In the genomic region with DNA sequence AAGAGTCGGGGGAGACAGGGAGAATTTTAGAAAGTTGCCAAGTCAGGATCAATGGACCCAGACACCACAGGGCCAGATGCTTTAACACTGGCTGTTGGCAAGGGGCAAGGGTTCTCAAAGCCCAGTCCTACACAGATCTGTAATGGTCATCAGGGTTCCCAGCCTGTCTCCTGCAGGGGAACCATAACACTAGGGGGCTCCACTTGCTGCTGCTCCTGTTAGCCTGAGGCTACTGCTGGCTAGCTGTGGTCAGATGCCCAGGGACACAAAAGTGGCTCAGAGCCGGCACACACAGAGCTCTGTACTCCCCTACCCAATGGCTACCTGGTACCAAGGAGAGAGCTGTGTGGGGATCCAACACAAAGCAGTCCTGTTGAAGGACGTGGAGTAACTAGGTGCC, we compare ENCODE assay signal across 23 mouse cellular contexts.
DNase-seq lines count a peak whose midpoint lies in the region; TF ChIP-seq lines count a peak whose summit lies in the region.
"Had no signal": no experiment of that assay in that cellular context is flagged by ENCODE, and none has a peak within 500 bp of the region (broad histone marks: within the 10 kb centered on the region; RNA-seq: fewer than 3 reads in every experiment).

No protein-coding gene starts in this region.

- TF ChIP-seq EP300 in heart, adult 2 months (IDR thresholded peaks at IDR 0.05; ENCODE audit: insufficient read depth, low read depth, low read length) = no peak

- H3K4me1 ChIP-seq in heart, adult 2 months (ENCODE audit: control insufficient read depth, insufficient read depth, low read length) = no peaks in the 10 kb centered on the region
- H3K4me1 ChIP-seq: embryonic facial prominence, embryonic 12.5 days; hindbrain, embryonic 15.5 days; intestine, embryonic 15.5 days; megakaryocyte, embryonic 14.5 days; midbrain, embryonic 15.5 days; neural tube, embryonic 12.5 days had no signal

- intact Hi-C loops in heart, adult 2 months (cut with DNase I) = no loop called here

- WGBS in heart, adult 2 months = 87% methylated on average over 3 of the region's 3 CpGs

- H3K27ac ChIP-seq in heart, adult 2 months = no peak overlapping the region
- H3K27ac ChIP-seq: embryonic facial prominence, embryonic 12.5 days; hindbrain, embryonic 15.5 days; intestine, embryonic 15.5 days; midbrain, embryonic 15.5 days; neural tube, embryonic 12.5 days had no signal

- H3K9ac ChIP-seq in heart, adult 2 months (ENCODE audit: low read depth, low read length) = no peak overlapping the region
- H3K9ac ChIP-seq: embryonic facial prominence, embryonic 12.5 days; forebrain, postnatal 0 days; hindbrain, embryonic 15.5 days; intestine, embryonic 15.5 days; midbrain, embryonic 15.5 days; neural tube, embryonic 12.5 days had no signal

- DNase-seq in heart, adult 2 months = no peak
- DNase-seq in heart, adult 9 months (ENCODE audit: low spot score in 2 of 2) = no peak
- DNase-seq in kidney, postnatal 36 days = peak; percentile 7 to 52
- DNase-seq in kidney, postnatal 4 days = no peak
- DNase-seq in lung, postnatal 36 days = peak; percentile 1
- no peak for DNase-seq in lung, postnatal 4 days
- DNase-seq in adrenal gland, postnatal 25 days = no peak
- DNase-seq: adrenal gland, postnatal 10 days; B cell, adult 2 months; cerebellum, adult 2 months; forebrain, postnatal 0 days; gastrocnemius, postnatal 25 days; heart, adult 18-20 months; kidney, postnatal 10 days; lung, adult 2 months; lung, postnatal 14 days; right cerebral cortex, postnatal 14 days had no signal

- no peak for TF ChIP-seq POLR2A in heart, adult 2 months (IDR thresholded peaks at IDR 0.05; ENCODE audit: insufficient read depth, low read depth, low read length)

- no peaks in the 10 kb centered on the region for H3K36me3 ChIP-seq in heart, adult 2 months (ENCODE audit: control insufficient read depth, insufficient read depth, low read length)
- H3K36me3 ChIP-seq: embryonic facial prominence, embryonic 12.5 days; hindbrain, embryonic 15.5 days; intestine, embryonic 15.5 days; midbrain, embryonic 15.5 days; neural tube, embryonic 12.5 days had no signal

- no peak overlapping the region for H3K4me3 ChIP-seq in heart, adult 2 months
- H3K4me3 ChIP-seq: embryonic facial prominence, embryonic 12.5 days; hindbrain, embryonic 15.5 days; intestine, embryonic 15.5 days; megakaryocyte, embryonic 14.5 days; midbrain, embryonic 15.5 days; neural tube, embryonic 12.5 days had no signal

- no peaks in the 10 kb centered on the region for H3K27me3 ChIP-seq in heart, adult 2 months (ENCODE audit: control insufficient read depth, insufficient read depth, low read length)
- H3K27me3 ChIP-seq: embryonic facial prominence, embryonic 12.5 days; hindbrain, embryonic 15.5 days; intestine, embryonic 15.5 days; megakaryocyte, embryonic 14.5 days; midbrain, embryonic 15.5 days; neural tube, embryonic 12.5 days had no signal

- TF ChIP-seq CTCF in heart, adult 2 months (IDR thresholded peaks at IDR 0.05) = peak; percentile 38

- H3K79me2 ChIP-seq in heart, adult 2 months (replicated peaks; ENCODE audit: control insufficient read depth, insufficient read depth, low read length) = no peaks in the 10 kb centered on the region

Comparison
In these comparisons a context has a peak if more than half of its experiments do, and no peak if none do; other contexts are left out.
1. DNase-seq: peak in kidney, postnatal 36 days (2 of 2) and lung, postnatal 36 days (single experiment); none in heart, adult 2 months (0 of 2), heart, adult 9 months (0 of 2), kidney, postnatal 4 days (0 of 2), lung, postnatal 4 days (0 of 2) and adrenal gland, postnatal 25 days (single experiment).